Mouse (Mus musculus): Measurements from ENCODE around the gene Fam71e2. TPM values are rescaled to one million over a fixed set of nuclear protein-coding genes. Genes with fewer than 3 reads are reported as not detected.

Gene Fam71e2
- total and polyA plus RNA-seq, 2 experiments from 2014 or later = not detected

DNA sequence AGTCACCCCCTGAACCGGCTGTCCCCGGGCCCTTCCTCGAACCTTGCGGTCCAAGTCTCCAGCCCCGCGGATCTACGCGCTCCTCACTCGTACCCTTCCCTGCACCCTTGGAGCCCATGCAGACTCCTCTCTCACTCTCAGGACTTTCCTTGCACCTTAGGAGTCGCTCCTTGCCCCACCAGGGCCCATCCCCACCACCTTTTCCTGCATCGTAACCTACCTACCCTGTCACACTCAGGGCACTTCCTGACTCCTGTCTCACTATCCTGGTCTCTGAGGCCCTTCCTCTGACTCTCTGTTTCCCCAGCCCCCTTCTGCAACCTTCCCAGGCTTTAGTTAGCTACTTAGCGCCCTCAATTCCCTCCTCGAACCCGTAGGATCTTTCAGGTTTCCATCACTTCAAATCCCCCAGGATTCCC is 30.8 kb downstream of the Fam71e2 start:
- Histone ChIP-seq H3K4me2 (ENCODE audit: low read depth, low read length) (peak overlapping the region; percentile 91), H3K4me1 (ENCODE audit: insufficient read depth, low read length) (peaks cover 22% of the 10 kb centered on the region), H3K27me3 (ENCODE audit: insufficient read depth, low read length) (no peaks in the 10 kb centered on the region), H3K27ac (peak overlapping the region; percentile 92), H3K9ac (replicated peaks; ENCODE audit: low read length) (peak overlapping the region; percentile 91), H3K36me3 (ENCODE audit: insufficient read depth, low read length) (no peaks in the 10 kb centered on the region), H3K4me3 (ENCODE audit: low read length) (peak overlapping the region; percentile 74), H3K9me3 (ENCODE audit: low read length) (no peaks in the 10 kb centered on the region)
- ATAC-seq (no peak; the same call in 1 of the 2 replicates), DNase-seq (ENCODE audit: low spot score) (no peak)
- WGBS = 2% methylated on average over 10 of the region's 14 CpGs
- no peak for TF ChIP-seq CTCF (IDR thresholded peaks at IDR 0.05; ENCODE audit: low read depth)

DNA sequence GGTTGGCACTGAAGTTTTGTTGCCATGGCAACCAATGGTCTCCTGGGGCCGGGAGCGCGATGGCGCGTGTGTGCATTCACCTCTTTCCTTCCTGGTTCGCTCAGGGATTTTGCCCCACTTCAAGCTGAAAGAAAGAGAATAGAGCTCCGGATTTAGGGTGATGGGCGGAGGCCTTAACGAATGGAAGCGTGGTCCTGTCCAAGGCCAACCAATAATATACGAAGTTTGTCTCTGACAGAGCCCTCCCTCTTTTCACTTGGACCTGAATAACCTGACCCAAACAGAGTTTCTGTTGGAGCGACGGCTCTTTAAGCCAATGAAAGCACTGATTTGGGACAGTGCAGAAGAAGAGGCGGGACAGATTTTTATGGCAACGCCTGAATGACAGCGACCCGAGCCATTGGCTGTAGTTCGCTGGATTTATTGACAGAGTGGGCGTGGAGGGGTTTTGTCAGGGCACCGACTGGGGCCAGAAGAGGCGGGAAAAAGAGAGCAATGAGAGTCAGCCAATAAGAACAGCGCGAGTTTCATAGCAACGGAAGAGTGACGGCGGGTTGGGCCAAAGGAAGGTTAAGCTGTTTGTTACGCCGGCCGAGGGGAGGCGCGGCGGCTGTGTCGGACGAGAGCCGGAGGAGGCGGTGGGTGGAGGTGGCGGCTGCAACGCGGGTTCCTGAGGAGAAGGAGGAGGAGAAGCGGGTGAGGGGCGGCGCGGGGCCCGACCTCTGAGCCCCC is 31.4 kb downstream of the Fam71e2 start, which contains the start of gene Kmt5c:
TSS of gene Kmt5c (plus strand) at position 572 of the 732 bp plus-strand sequence.
- TF ChIP-seq CTCF (IDR thresholded peaks at IDR 0.05; ENCODE audit: low read depth) = peak; percentile 48
- Histone ChIP-seq H3K4me3 (ENCODE audit: low read length) (peak within 1 kb of the TSS; percentile 74), H3K27me3 (ENCODE audit: insufficient read depth, low read length) (no peaks in the 10 kb centered on the region), H3K36me3 (ENCODE audit: insufficient read depth, low read length) (no peaks in the 10 kb centered on the region), H3K4me1 (ENCODE audit: insufficient read depth, low read length) (peaks cover 22% of the 10 kb centered on the region), H3K27ac (peak within 1 kb of the TSS; percentile 92), H3K9me3 (ENCODE audit: low read length) (no peaks in the 10 kb centered on the region), H3K4me2 (ENCODE audit: low read depth, low read length) (peak within 1 kb of the TSS; percentile 91), H3K9ac (replicated peaks; ENCODE audit: low read length) (peak within 1 kb of the TSS; percentile 91)
- ATAC-seq (peak; percentile 98), DNase-seq (ENCODE audit: low spot score) (peak; percentile 99)
- under 1% methylated on average over 30 of the region's 44 CpGs for WGBS

DNA sequence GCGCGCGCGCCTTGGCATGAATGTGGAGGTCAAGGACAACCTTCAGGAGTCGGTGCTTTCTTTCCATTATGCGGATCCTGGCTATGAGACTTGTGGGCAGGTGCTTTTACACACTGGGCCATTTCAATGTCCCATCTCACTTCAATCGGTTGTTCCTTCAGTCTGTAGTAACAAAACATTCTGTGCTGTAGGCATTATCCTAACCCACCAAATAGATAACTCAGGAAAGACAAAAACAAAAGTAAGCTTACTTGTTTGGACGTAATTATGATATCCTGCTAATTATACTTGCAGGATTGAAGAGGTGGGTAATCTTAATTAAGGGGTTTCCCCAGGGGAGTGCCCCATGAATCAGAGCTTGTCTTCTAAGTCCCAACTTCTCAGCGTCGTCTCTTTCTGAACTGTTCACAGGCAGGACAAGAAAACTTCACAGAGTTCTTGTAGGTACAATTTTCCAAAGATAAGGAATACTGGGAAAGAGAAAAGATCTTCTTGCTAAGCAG is 32.0 kb downstream of the Fam71e2 start:
- no peak for ATAC-seq

DNA sequence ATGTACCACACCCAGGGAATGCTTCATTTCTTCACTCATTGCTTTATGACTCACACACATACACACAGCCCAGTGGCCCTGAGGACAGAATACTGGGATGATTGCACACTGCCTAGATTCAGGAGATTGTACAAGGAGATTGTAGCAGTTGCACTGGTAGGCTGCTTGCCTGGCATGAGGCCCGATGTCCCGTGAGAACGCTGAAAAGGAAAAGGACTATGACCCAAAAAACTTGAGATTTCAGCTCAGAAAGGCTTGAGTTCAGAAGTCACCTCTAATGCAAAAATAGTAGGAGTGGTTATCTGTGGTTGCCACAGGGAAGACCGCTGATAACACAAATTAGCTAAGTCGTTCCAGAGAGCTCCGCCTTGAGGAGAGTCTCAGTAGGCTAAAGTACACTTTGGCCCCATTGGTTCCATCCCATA is 38.1 kb downstream of the Fam71e2 start:
- ATAC-seq (no peak), DNase-seq (ENCODE audit: low spot score) (no peak)
- no peaks in the 10 kb centered on the region for H3K27me3 ChIP-seq (ENCODE audit: insufficient read depth, low read length)
- no peak overlapping the region for H3K9ac ChIP-seq (replicated peaks; ENCODE audit: low read length)
- no peak overlapping the region for H3K4me3 ChIP-seq (ENCODE audit: low read length)
- no peak for TF ChIP-seq CTCF (IDR thresholded peaks at IDR 0.05; ENCODE audit: low read depth)
- 71% methylated on average over 6 of the region's 6 CpGs for WGBS
- no peaks in the 10 kb centered on the region for H3K9me3 ChIP-seq (ENCODE audit: low read length)
- H3K36me3 ChIP-seq (ENCODE audit: insufficient read depth, low read length) = no peaks in the 10 kb centered on the region
- no peaks in the 10 kb centered on the region for H3K4me1 ChIP-seq (ENCODE audit: insufficient read depth, low read length)
- no peak overlapping the region for H3K27ac ChIP-seq
- H3K4me2 ChIP-seq (ENCODE audit: low read depth, low read length) = no peak overlapping the region

More for the DNA sequence above, 32.0 kb downstream of the Fam71e2 start:
- Histone ChIP-seq H3K4me3 (ENCODE audit: low read length) (peak overlapping the region; percentile 35), H3K36me3 (ENCODE audit: insufficient read depth, low read length) (no peaks in the 10 kb centered on the region), H3K27me3 (ENCODE audit: insufficient read depth, low read length) (no peaks in the 10 kb centered on the region), H3K4me2 (ENCODE audit: low read depth, low read length) (peak overlapping the region; percentile 62), H3K9me3 (ENCODE audit: low read length) (no peaks in the 10 kb centered on the region), H3K4me1 (ENCODE audit: insufficient read depth, low read length) (peaks cover 22% of the 10 kb centered on the region), H3K27ac (peak overlapping the region; percentile 67), H3K9ac (replicated peaks; ENCODE audit: low read length) (0 out of 2 replicates have a peak overlapping the region, but pooled peaks have one; percentile 17)
- no peak for TF ChIP-seq CTCF (IDR thresholded peaks at IDR 0.05; ENCODE audit: low read depth)
- no peak for DNase-seq (ENCODE audit: low spot score)
- 40% methylated on average over 10 of the region's 10 CpGs for WGBS

DNA sequence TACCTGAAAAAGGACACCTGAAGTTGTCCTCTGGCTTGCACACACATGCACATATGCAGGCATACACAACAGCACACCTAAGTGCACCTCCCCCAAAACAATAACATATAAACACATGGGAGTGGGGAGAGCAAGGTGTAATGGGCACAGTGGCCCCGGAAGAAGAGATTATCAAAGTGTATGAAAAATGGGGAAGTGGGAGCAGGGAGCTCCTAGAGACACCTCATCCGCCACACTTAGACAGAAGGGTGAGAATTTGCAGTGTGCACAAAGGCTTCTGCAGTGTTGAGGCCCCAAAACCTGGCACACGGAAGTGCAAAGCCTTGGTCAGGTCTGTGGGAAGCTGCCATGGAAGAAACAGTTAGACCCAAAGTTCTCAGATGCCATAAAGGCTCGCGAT is 40.0 kb downstream of the Fam71e2 start:
- Histone ChIP-seq H3K27me3 (ENCODE audit: insufficient read depth, low read length) (no peaks in the 10 kb centered on the region), H3K36me3 (ENCODE audit: insufficient read depth, low read length) (no peaks in the 10 kb centered on the region), H3K4me1 (ENCODE audit: insufficient read depth, low read length) (no peaks in the 10 kb centered on the region), H3K9me3 (ENCODE audit: low read length) (no peaks in the 10 kb centered on the region), H3K27ac (no peak overlapping the region), H3K9ac (replicated peaks; ENCODE audit: low read length) (no peak overlapping the region), H3K4me3 (ENCODE audit: low read length) (no peak overlapping the region), H3K4me2 (ENCODE audit: low read depth, low read length) (no peak overlapping the region)
- TF ChIP-seq CTCF (IDR thresholded peaks at IDR 0.05; ENCODE audit: low read depth) = no peak
- DNase-seq (ENCODE audit: low spot score) (no peak), ATAC-seq (no peak)
- WGBS = 82% methylated on average over 5 of the region's 5 CpGs

DNA sequence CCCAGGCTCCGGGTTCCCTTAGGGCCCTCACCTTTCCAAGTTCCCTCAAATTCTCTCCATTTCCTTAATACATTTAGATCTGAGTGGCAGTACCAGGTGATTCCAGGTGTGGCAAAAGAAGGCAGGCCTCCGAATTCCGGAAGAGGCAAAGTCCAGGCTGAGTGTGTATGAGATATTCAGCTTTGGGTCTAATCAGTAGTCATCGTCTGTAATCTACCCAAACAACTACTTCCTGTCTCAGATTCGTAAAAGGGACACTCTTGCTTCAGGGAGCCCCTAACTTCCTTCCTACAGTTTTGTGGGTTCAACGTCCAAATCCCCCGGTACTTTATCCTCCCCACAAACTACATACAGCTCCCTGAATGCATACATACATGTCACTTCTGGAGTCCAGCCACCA is 45.9 kb downstream of the Fam71e2 start, which contains the start of gene Tmem150b:
TSS of gene Tmem150b (minus strand) at position 81 of the 400 bp plus-strand sequence.
- Histone ChIP-seq H3K9me3 (ENCODE audit: low read length) (no peaks in the 10 kb centered on the region), H3K4me3 (ENCODE audit: low read length) (no peak within 1 kb of the TSS), H3K9ac (replicated peaks; ENCODE audit: low read length) (no peak within 1 kb of the TSS), H3K36me3 (ENCODE audit: insufficient read depth, low read length) (no peaks in the 10 kb centered on the region), H3K27ac (no peak within 1 kb of the TSS), H3K4me2 (ENCODE audit: low read depth, low read length) (no peak within 1 kb of the TSS), H3K4me1 (ENCODE audit: insufficient read depth, low read length) (no peaks in the 10 kb centered on the region), H3K27me3 (ENCODE audit: insufficient read depth, low read length) (no peaks in the 10 kb centered on the region)
- WGBS = 86% methylated on average over 7 of the region's 7 CpGs
- no peak for TF ChIP-seq CTCF (IDR thresholded peaks at IDR 0.05; ENCODE audit: low read depth)
- ATAC-seq (no peak), DNase-seq (ENCODE audit: low spot score) (no peak)

DNA sequence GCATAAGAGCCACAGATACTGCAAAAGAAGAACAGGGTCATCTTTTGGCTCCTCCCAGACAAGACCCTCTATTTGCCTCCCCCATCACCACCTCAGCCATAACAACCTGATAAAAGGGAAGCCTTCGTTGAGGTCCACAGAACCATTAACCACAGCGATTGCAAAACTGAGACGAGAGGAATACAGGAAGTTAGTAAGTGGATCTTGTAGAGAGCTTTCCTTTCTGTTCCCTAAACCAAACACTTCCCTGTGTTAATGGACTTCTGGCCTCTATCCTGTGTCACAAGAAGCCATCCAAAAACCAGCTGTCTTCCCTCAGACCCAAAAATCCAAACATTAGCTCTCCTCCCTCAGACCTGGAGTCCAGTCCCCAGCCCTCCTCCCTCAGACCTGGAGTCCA is 46.7 kb downstream of the Fam71e2 start:
- DNase-seq (ENCODE audit: low spot score) (no peak), ATAC-seq (no peak)
- Histone ChIP-seq H3K9me3 (ENCODE audit: low read length) (no peaks in the 10 kb centered on the region), H3K27me3 (ENCODE audit: insufficient read depth, low read length) (no peaks in the 10 kb centered on the region), H3K36me3 (ENCODE audit: insufficient read depth, low read length) (no peaks in the 10 kb centered on the region), H3K4me3 (ENCODE audit: low read length) (no peak overlapping the region), H3K9ac (replicated peaks; ENCODE audit: low read length) (no peak overlapping the region), H3K4me1 (ENCODE audit: insufficient read depth, low read length) (no peaks in the 10 kb centered on the region), H3K27ac (no peak overlapping the region), H3K4me2 (ENCODE audit: low read depth, low read length) (no peak overlapping the region)
- TF ChIP-seq CTCF (IDR thresholded peaks at IDR 0.05; ENCODE audit: low read depth) = no peak
- WGBS = 82% methylated on average over 3 of the region's 3 CpGs
